Mouse (Mus musculus) brown adipose tissue, adult 24 weeks (tissue): Measurements from ENCODE around the gene Cops7a. TPM values are rescaled to one million over a fixed set of nuclear protein-coding genes. Genes with fewer than 3 reads are reported as not detected.
A peak's percentile ranks its signal among the peaks of the same experiment; 100 is the strongest.

Experiments used
- H3K27ac ChIP-seq: fragments of 200-500 bp; replicated peaks from 2 replicates; pipeline ENCODE4 v1.5.1; 2012; ENCODE audit warnings: low read depth, mild to moderate bottlenecking, low read length
- H3K4me1 ChIP-seq: fragments of 200-500 bp; 2 replicates; pipeline ENCODE4 v1.6.1; 2012; ENCODE audit warnings: low read length, mixed read lengths; ENCODE audit not compliant: control insufficient read depth, insufficient read depth, insufficient read length
- H3K4me3 ChIP-seq: fragments of 200-500 bp; 2 replicates; pipeline ENCODE4 v1.5.1; 2012; ENCODE audit warnings: low read depth, mild to moderate bottlenecking, low read length, moderate library complexity; ENCODE audit not compliant: insufficient read depth
- polyA plus RNA-seq: library from polyadenylated mRNA; stranded (reverse); fragments of >200 nt; gene quantifications from 2 replicates; pipeline ENCODE4 v1.2.4, GENCODE M21; 2012; ENCODE audit not compliant: missing spikeins, insufficient read depth, insufficient read length

Gene Cops7a
- 74.8 and 85.4 TPM in 2 replicates for polyA plus RNA-seq

- peak within 1 kb of the TSS; percentile 92 for H3K27ac ChIP-seq
- peak within 1 kb of the TSS; percentile 96 for H3K4me3 ChIP-seq
- H3K4me1 ChIP-seq: peaks cover 6% of the 10 kb centered on the region
Observed at GRCm38 (mm10) chr6:124965088-124965719, at the start of gene Cops7a. TSS of gene Cops7a (minus strand) at chr6:124965538.

- Histone ChIP-seq H3K4me3 (peak overlapping the region; percentile 77), H3K27ac (peak overlapping the region; percentile 91)
Observed at GRCm38 (mm10) chr6:125009181-125010073, 44.1 kb upstream of the Cops7a start.

GRCm38 (mm10) chr6:125009129-125009180 lies 43.6 kb upstream of the Cops7a start, which contains the start of gene Zfp384:
TSS of gene Zfp384 (plus strand) at chr6:125009145.
- peak within 1 kb of the TSS; percentile 91 for H3K27ac ChIP-seq
- peak within 1 kb of the TSS; percentile 77 for H3K4me3 ChIP-seq
- H3K4me1 ChIP-seq: 0 out of 2 replicates have a peak, but pooled peaks cover 4% of the 10 kb centered on the region

More at GRCm38 (mm10) chr6:125009181-125010073, 44.1 kb upstream of the Cops7a start:
- H3K4me1 ChIP-seq: 0 out of 2 replicates have a peak, but pooled peaks cover 4% of the 10 kb centered on the region

DNA sequence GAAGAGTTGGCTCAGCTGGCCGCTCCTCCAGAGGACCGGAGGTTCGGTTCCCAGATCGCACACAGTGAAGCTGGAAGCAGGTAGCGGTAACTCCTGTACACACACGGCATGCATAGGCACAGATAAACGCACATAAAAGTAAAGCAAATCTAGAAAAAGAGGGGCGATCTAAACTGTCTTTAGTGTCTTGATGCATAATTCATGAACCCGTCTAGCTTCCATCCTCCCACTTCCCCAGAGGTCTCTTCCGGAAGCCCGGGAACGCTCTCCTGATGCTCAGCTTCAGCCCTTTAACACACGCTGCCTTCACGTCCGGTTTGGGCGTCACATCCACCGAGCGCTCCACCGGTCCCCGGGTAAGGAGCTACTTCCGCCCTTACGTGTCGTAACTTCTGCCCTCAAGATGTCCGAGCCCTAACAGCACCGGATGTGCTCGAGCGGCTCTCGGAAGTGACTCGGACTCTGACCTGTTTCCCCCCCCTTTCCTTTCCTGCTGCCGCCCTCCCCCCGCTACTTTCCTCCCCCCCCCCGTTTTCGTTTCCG lies 43.3 kb upstream of the Cops7a start:
- peak overlapping the region; percentile 69 for H3K4me3 ChIP-seq
- H3K4me1 ChIP-seq: 0 out of 2 replicates have a peak, but pooled peaks cover 4% of the 10 kb centered on the region
- peak overlapping the region; percentile 81 for H3K27ac ChIP-seq

DNA sequence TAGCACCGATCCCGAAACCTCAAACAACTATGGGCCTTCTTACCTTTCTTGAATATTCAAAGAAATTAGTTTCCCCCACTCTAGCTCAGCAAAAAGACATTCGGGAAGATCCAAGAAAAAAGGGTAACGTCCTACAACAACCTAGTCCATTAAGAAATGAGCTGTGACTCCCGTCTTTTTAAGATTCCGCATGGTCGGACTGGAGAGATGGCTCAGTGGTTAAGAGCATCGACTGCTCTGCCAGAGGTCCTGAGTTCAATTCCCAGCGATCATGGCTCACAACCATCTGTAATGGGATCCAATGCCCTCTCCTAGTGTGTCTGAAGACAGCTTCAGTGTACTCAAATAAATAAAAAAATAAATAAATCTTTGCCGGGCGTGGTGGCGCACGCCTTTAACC lies 42.7 kb upstream of the Cops7a start:
- Histone ChIP-seq H3K27ac (peak overlapping the region; percentile 81; the same call in 1 of the 2 replicates), H3K4me3 (peak overlapping the region; percentile 69)

DNA sequence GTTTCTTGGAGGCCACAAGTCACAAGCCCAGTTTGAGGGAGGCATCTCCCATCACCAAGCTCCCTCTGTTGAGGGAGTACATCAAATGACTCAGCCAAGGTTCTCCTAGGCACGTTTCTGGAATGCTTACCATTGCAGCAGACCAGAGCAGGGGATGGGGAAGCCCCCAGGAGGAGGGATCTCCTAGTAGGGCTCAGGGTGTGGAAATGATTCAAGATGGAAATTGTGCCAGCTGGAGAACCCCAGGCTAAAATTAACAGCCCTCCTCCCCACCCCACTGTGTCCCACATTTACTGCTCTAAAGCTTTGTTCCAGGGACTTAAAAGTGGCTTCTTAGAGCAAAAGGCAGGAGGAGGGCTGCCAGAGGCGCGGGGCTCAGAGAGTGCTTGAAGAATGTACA lies 39.7 kb upstream of the Cops7a start:
- Histone ChIP-seq H3K27ac (no peak overlapping the region), H3K4me3 (no peak overlapping the region)

More for the DNA sequence above, 42.7 kb upstream of the Cops7a start:
- 0 out of 2 replicates have a peak, but pooled peaks cover 4% of the 10 kb centered on the region for H3K4me1 ChIP-seq

DNA sequence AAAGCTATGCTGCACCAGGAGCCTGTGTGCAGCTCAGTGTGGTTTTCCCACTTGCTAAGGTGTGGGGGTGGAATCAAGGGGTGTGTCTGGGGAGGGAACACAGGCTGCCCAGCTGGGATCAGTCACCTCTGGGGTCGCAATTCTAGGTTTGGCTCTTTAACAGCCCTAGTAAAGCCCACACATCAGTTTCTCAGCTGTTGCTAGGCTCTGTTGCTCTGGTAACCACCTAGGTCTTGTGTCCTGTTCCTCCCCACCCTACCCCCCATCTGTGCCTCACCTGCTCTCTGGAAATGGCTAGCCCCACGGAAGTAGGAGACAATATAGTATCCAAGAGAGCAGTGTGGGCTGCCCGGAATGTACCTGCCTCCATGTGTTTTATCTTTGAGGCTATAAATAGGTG lies 38.4 kb upstream of the Cops7a start:
- Histone ChIP-seq H3K4me1 (0 out of 2 replicates have a peak, but pooled peaks cover 2% of the 10 kb centered on the region), H3K27ac (no peak overlapping the region), H3K4me3 (no peak overlapping the region)

More for the DNA sequence above, 39.7 kb upstream of the Cops7a start:
- H3K4me1 ChIP-seq: 0 out of 2 replicates have a peak, but pooled peaks cover 2% of the 10 kb centered on the region

GRCm38 (mm10) chr6:124999546-124999945 lies 34.2 kb upstream of the Cops7a start:
- no peak overlapping the region for H3K27ac ChIP-seq
- H3K4me3 ChIP-seq: no peak overlapping the region
- no peaks in the 10 kb centered on the region; the same call in 1 of the 2 replicates for H3K4me1 ChIP-seq

GRCm38 (mm10) chr6:124999091-124999490 lies 33.8 kb upstream of the Cops7a start:
- no peak overlapping the region for H3K27ac ChIP-seq
- no peak overlapping the region for H3K4me3 ChIP-seq
- H3K4me1 ChIP-seq: no peaks in the 10 kb centered on the region; the same call in 1 of the 2 replicates

DNA sequence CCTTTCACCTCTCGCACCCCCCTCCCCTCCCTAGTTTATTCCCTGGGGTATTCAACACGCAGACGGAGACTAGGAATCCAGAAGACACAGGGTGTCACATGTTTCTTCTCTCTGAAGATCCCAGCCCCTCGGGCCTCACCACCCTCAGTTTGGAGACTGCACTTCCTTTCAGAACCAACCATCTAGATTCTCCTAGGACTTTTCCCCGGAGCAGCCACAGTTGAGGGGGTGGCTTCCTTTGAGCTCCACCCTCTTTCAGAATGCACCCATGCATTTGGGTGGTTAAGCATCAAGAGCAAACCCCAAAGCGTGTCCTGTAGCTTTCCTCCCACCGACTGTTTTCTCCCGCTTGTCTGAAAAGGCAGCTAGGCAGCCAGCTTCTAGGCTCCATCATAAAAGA lies 32.7 kb upstream of the Cops7a start:
- Histone ChIP-seq H3K4me1 (no peaks in the 10 kb centered on the region; the same call in 1 of the 2 replicates), H3K27ac (no peak overlapping the region), H3K4me3 (0 out of 2 replicates have a peak overlapping the region, but pooled peaks have one; percentile 39)

DNA sequence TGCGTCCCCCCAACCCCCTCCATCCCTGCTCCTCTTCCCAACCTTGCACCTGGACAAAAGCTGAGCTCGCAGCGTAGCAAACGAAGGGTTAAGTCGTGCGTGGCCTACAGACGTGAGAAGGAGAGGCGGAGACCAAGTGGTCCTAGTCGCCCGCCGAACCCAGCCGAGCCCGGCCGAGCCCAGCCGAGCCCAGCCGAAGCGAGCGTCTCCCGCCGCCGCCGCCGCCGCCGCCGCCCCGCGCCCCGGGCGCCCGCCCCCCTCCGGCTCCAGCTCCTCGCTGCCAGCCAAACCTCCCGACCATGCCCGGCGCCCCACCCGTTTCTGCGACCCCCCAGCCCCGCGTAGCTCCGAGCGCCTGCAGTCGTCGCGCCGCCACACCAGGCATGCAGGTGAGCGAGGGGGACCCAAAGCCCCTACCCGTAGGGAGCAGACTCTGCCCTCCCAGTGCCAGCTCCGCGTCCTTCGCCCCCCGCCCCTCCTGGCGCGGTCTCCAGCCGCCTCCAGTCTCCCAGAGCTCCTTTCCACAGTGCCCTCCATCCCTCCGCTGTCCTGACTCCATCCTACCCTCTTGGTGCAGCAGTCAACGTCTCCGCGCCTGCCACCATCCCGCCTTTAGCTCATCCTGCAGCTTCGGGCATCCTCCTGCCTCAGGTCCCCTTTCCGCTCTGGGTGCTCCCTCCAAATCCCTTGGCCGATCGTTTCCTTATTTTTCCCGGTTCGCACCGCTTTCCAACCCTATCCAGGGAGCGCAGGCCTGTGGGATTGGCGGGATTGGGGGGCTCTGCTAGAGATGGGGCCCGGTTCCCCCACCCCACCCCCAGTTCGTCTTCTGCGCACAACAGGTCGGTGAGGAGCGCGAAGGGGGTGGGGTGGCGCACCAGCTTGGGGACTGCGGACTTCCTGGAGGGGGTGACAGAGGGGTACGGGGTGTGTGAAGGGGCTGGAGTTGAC lies 31.5 kb upstream of the Cops7a start, which contains the start of gene Pianp:
Gene Pianp (plus strand): TSS at position 144 of the 951 bp plus-strand sequence.
- H3K4me1 ChIP-seq: no peaks in the 10 kb centered on the region; the same call in 1 of the 2 replicates
- peak within 1 kb of the TSS; percentile 39 for H3K4me3 ChIP-seq
- no peak within 1 kb of the TSS for H3K27ac ChIP-seq

GRCm38 (mm10) chr6:124995831-124996403 lies 30.6 kb upstream of the Cops7a start:
- H3K27ac ChIP-seq: no peak overlapping the region
- H3K4me1 ChIP-seq: no peaks in the 10 kb centered on the region; the same call in 1 of the 2 replicates
- no peak overlapping the region for H3K4me3 ChIP-seq

GRCm38 (mm10) chr6:124995246-124995645 lies 29.9 kb upstream of the Cops7a start:
- Histone ChIP-seq H3K4me3 (no peak overlapping the region), H3K27ac (no peak overlapping the region), H3K4me1 (no peaks in the 10 kb centered on the region; the same call in 1 of the 2 replicates)

DNA sequence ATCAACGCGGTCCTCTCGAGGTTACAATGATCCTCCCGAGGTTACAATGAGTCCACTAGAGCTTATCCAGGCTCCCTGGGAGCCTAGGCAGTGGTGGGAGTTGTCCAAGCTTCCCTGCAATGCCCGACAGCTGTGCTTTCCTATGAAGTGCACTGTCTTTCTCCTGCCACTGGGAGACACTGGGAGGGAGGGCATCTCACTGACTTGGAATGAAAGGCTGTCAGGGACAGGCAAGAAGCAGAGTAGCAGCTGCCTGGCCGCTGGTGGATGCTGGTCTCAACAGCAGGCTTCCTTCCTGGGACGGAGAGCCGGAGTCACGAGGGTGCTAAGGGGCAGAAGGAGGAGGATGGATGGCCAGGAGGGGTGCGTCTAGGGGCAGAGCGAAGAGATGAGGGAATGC lies 28.5 kb upstream of the Cops7a start:
- Histone ChIP-seq H3K27ac (no peak overlapping the region), H3K4me3 (no peak overlapping the region), H3K4me1 (no peaks in the 10 kb centered on the region; the same call in 1 of the 2 replicates)
